Mouse (Mus musculus): ENCODE results near the gene Rin3.

DNA sequence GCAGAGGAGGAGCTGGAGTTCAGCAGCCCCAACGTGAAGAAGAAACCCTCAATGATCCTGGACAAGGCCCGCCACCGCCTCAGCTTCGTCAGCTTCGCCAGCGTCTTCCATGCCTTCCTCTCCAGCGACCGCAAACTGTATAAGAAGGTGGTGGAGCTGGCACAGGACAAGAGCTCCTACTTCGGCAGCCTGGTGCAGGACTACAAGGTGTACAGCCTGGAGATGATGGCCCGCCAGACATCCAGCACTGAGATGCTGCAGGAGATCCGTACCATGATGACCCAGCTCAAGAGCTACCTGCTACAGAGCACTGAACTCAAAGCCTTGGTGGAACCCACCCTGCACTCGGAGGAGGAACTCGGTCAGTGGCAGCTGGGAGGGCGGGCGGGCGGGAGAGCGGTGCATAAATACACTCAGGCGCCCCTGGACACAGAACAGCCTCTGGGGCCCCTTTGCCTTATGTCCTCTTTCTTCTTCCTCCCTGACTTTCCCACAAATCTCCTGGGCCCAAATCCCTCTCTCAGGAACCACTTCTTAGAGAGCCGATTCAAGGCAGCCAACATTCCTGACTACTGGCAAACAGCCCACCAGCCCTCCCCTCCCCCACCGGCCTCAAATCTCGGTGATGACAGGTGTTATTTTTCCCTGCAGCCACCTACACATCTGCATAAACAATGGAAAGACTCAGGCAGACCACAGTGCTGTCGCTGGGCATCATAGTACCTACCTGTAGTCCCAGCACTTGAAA, 86.8 kb downstream of the Rin3 start:
- TF ChIP-seq CTCF (IDR thresholded peaks at IDR 0.05; ENCODE audit: low read depth) (no peak), EP300 (IDR thresholded peaks at IDR 0.05; ENCODE audit: low read depth) (no peak)
